Mouse (Mus musculus) neural tube, embryonic 12.5 days (tissue): ENCODE results near the gene Thop1. TPM values are rescaled to one million over a fixed set of nuclear protein-coding genes. Genes with fewer than 3 reads are reported as not detected.
A peak's percentile ranks its signal among the peaks of the same experiment; 100 is the strongest.
"Not testable (repeated sequence)": the region's sequence is repeated elsewhere in the genome, so short reads cannot be mapped to it uniquely, and the experiment has no call there.

ENCODE experiments used
- ATAC-seq: fragments of 200-750 bp; cut with Nextera tagmentation; 2 replicates; pipeline ENCODE4 v1.8.0; 2017; ENCODE audit warnings: low read depth, mild to moderate bottlenecking, moderate TSS enrichment, moderate library complexity; ENCODE audit not compliant: low FRiP score
- H3K27ac ChIP-seq: fragments of 300-500 bp; sonication (generic); 2 replicates; pipeline ENCODE4 v1.5.1; 2016
- H3K27me3 ChIP-seq: fragments of 300-500 bp; sonication (generic); replicated peaks from 2 replicates; pipeline ENCODE4 v1.6.1; 2016; ENCODE audit warnings: mild to moderate bottlenecking
- H3K36me3 ChIP-seq: fragments of 300-500 bp; sonication (generic); 2 replicates; pipeline ENCODE4 v1.6.1; 2016; ENCODE audit warnings: mild to moderate bottlenecking
- H3K4me1 ChIP-seq: fragments of 300-500 bp; sonication (generic); 2 replicates; pipeline ENCODE4 v1.6.1; 2016
- H3K4me2 ChIP-seq: fragments of 300-500 bp; sonication (generic); replicated peaks from 2 replicates; pipeline ENCODE4 v1.6.1; 2016; ENCODE audit warnings: mild to moderate bottlenecking
- H3K4me3 ChIP-seq: fragments of 300-500 bp; sonication (generic); 2 replicates; pipeline ENCODE4 v1.5.1; 2016
- H3K9ac ChIP-seq: fragments of 300-500 bp; sonication (generic); 2 replicates; pipeline ENCODE4 v1.6.1; 2016; ENCODE audit warnings: mild to moderate bottlenecking
- H3K9me3 ChIP-seq: fragments of 300-500 bp; sonication (generic); 2 replicates; pipeline ENCODE4 v1.6.1; 2016; ENCODE audit warnings: mild to moderate bottlenecking
- WGBS: fragments of 180-500 bp; shearing (Covaris S2); methylation state at CpG from one replicate; pipeline ENCODE4 v1.1.7; 2016; 5-methylcytosine and 5-hydroxymethylcytosine counted together
- polyA plus RNA-seq: library from polyadenylated mRNA; unstranded; fragments of >200 nt; fragmentation: Nextera tagmentation; extraction: Ambion mirVana; gene quantifications from 2 replicates; pipeline ENCODE4 v1.2.1, GENCODE M21; 2016

Gene Thop1
- polyA plus RNA-seq, 1 experiment from 2014 or later, result 60.2 TPM

- no peak overlapping the region for H3K27ac ChIP-seq
- H3K27me3 ChIP-seq, result no peaks in the 10 kb centered on the region
- 76% methylated on average over 7 of the region's 7 CpGs for WGBS
- no peak overlapping the region for H3K4me2 ChIP-seq
- H3K36me3 ChIP-seq, result peaks cover 29% of the 10 kb centered on the region
- no peak overlapping the region for H3K4me3 ChIP-seq
- H3K9me3 ChIP-seq, result no peaks in the 10 kb centered on the region
- H3K9ac ChIP-seq, result no peak overlapping the region
- ATAC-seq, result no peak
- H3K4me1 ChIP-seq, result peaks cover 5% of the 10 kb centered on the region; the same call in 1 of the 2 replicates
Observed at GRCm38 (mm10) chr10:81036251-81036650, 33.6 kb upstream of the Thop1 start.

DNA sequence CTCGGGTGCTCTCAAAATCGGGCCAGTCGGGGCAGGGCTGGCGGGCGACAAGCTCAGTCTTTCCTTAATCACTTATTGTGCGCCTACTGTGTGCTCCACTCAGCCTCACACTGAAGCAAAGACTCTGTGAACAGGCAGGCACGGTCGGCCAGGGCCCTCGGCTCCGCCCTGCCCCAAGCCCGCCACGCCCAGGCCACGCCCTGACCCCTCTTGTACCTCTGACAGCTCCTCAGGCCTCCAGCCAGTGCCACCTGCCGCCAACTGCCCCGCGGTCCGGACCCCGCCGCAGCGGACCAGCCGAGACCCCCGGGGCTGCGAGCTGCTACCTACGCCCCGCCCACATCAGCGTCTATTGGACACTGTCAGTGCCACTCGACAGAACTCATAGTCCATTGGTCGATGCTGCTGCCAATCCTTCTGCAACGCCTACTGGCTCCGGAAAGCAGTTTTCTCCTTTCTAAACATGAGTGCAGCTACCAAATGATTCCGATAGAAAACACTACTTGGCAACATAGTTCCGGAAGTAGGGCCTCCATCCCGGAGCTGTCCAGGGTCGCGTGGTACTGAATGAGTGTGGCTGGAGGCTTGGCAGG, 32.8 kb upstream of the Thop1 start, which contains the start of gene Slc39a3:
Gene Slc39a3, minus strand, starts transcription at position 439 of the 593 bp plus-strand sequence.
- H3K9me3 ChIP-seq, result no peaks in the 10 kb centered on the region
- H3K4me2 ChIP-seq, result peak within 1 kb of the TSS; percentile 71
- peak within 1 kb of the TSS; percentile 73 for H3K9ac ChIP-seq
- H3K27me3 ChIP-seq, result no peaks in the 10 kb centered on the region
- H3K4me1 ChIP-seq, result peaks cover 5% of the 10 kb centered on the region; the same call in 1 of the 2 replicates
- WGBS, result 1% methylated on average over 35 of the region's 35 CpGs
- peak within 1 kb of the TSS; percentile 82 for H3K4me3 ChIP-seq
- peak; percentile 99 for ATAC-seq
- H3K27ac ChIP-seq, result no peak within 1 kb of the TSS
- peaks cover 21% of the 10 kb centered on the region for H3K36me3 ChIP-seq

DNA sequence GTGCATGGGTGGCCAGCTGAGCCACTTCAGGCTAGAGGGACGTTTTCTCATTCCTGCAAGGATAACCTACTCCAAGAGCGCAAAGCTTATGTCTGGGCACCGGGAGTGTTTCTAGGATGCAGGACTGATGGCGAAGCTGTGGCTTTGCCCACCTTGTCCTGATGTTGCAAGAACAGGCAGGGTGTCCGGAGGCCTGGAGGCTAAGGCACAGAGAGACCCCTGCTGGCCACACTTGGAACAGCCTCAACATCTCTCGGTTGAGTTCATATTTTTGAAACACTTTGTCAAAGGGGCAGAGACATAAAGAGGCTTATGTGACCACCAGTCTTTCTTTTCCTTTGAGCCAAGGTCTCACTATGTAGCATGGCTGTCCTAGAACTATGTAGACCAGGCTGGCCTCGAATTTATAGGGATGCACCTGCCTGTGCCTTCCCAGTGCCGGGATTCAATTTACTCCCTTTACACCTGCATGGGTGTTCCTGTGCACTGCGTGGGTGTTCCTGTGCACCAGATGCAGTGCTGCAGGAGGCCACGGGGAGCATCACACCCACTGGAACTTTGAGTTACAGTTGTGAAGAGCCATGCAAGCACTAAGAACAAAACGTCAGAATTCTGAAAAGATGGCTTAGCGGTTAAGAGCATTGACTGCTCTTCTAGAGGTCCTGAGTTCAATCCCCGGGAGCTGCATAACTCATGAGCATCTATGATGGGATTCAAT, 28.2 kb upstream of the Thop1 start:
- WGBS, result 36% methylated on average over 13 of the region's 13 CpGs
- H3K27ac ChIP-seq, result no peak overlapping the region
- no peaks in the 10 kb centered on the region for H3K9me3 ChIP-seq
- H3K9ac ChIP-seq, result no peak overlapping the region
- no peak overlapping the region for H3K4me3 ChIP-seq
- no peaks in the 10 kb centered on the region for H3K27me3 ChIP-seq
- no peak for ATAC-seq
- no peaks in the 10 kb centered on the region for H3K4me1 ChIP-seq
- H3K4me2 ChIP-seq, result no peak overlapping the region
- peaks cover 42% of the 10 kb centered on the region for H3K36me3 ChIP-seq

- 94% methylated on average over 14 of the region's 14 CpGs for WGBS
- not testable (repeated sequence) for H3K9ac ChIP-seq, ATAC-seq, H3K4me3 ChIP-seq, H3K27ac ChIP-seq, H3K4me1 ChIP-seq, H3K9me3 ChIP-seq, H3K27me3 ChIP-seq, H3K4me2 ChIP-seq
- H3K36me3 ChIP-seq, result peaks cover 79% of the 10 kb centered on the region
Observed at GRCm38 (mm10) chr10:81045246-81045645, 24.6 kb upstream of the Thop1 start.

DNA sequence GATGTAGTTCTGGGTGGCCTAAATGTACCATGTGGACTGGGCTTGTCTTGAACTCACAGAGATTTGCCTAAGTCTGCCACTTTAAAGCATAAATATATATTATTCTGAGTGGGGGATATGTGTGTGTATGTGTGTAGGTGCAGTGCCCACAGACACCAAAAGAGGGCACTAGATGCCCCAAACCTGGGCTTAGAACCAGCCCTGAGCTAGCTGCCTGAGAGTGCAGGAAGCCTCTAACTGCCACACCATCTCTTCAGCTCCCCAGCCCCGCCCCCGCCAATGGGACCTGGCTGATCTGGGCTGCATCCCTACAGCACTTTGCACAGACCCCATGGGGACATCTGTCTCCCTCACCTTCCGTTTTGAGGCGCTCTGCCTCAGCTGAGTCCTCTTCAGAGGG, 19.2 kb upstream of the Thop1 start:
- H3K9me3 ChIP-seq, result no peaks in the 10 kb centered on the region
- no peak overlapping the region for H3K9ac ChIP-seq
- ATAC-seq, result no peak
- no peak overlapping the region for H3K4me2 ChIP-seq
- H3K4me1 ChIP-seq, result peaks cover 5% of the 10 kb centered on the region; the same call in 1 of the 2 replicates
- WGBS, result 91% methylated on average over 4 of the region's 4 CpGs
- H3K27ac ChIP-seq, result no peak overlapping the region
- H3K4me3 ChIP-seq, result no peak overlapping the region
- H3K27me3 ChIP-seq, result no peaks in the 10 kb centered on the region
- H3K36me3 ChIP-seq, result peaks cover 81% of the 10 kb centered on the region

DNA sequence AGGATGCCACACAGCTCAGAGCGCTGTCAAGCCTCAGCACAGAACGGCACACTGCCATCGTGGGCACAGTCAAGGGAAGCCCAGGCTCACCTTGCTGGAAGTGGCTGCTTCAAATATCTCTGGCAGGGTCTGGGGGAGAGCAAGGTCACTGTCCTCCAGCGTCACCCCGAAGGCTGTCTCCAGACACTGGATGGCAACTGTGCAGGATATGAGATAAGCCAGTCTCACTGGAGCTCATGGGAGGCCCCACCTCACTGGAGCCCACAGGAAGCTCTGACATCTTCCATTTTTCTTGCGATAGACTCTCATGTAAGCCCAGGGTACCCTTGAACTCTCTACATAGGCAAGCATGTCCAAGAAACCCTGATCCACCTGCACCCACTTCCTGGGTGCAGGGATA, 18.7 kb upstream of the Thop1 start:
- ATAC-seq, result no peak
- Histone ChIP-seq H3K36me3 (peaks cover 76% of the 10 kb centered on the region), H3K27me3 (no peaks in the 10 kb centered on the region), H3K4me2 (no peak overlapping the region), H3K27ac (no peak overlapping the region), H3K9ac (no peak overlapping the region), H3K4me1 (peaks cover 6% of the 10 kb centered on the region; the same call in 1 of the 2 replicates), H3K9me3 (no peaks in the 10 kb centered on the region), H3K4me3 (no peak overlapping the region)
- WGBS, result 97% methylated on average over 6 of the region's 6 CpGs

DNA sequence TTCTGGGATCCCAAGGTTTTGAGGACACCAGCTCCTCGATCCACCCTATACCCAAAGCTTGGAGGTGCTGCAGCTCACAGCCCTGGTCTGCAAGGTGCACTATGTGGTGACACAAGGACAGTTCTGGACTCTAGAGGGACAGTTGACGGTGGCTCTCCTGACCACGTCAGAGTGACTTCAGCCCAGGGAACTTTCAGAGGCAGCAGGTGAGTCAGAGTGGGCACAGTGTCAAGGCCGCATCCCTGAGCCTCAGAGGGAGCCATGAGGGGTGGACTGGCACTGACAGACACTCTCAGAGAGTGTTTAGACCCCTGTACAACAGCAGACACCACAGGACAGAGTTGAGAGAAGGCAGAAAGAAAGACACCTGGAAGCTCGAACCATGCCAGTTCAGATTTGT, 17.3 kb upstream of the Thop1 start:
- no peak overlapping the region for H3K4me2 ChIP-seq
- no peak overlapping the region for H3K9ac ChIP-seq
- no peak overlapping the region for H3K27ac ChIP-seq
- 93% methylated on average over 5 of the region's 5 CpGs for WGBS
- H3K36me3 ChIP-seq, result peaks cover 66% of the 10 kb centered on the region
- no peaks in the 10 kb centered on the region for H3K27me3 ChIP-seq
- peaks cover 20% of the 10 kb centered on the region for H3K4me1 ChIP-seq
- no peak overlapping the region for H3K4me3 ChIP-seq
- ATAC-seq, result no peak
- no peaks in the 10 kb centered on the region for H3K9me3 ChIP-seq

DNA sequence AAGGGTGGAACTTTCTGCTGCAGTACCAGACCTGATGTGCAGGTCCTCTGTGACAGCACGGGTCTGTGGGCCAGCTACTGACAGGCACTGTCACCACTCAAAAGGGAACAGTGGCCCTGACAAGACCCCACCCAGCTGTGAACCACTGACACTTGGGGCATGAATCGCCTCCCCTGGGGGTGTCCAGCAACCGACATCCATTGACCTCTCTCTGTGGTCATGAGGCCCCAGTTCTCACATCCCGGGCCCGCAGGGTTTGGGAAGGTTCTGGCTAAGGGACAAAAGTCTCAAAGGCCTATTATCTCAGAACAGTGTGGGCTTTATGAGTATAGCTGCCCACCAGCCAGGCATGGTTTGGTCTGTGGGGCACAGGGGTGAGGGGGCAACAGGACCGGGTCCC, 14.7 kb upstream of the Thop1 start:
- H3K9ac ChIP-seq, result no peak overlapping the region
- no peaks in the 10 kb centered on the region for H3K9me3 ChIP-seq
- H3K27me3 ChIP-seq, result no peaks in the 10 kb centered on the region
- H3K27ac ChIP-seq, result no peak overlapping the region
- 81% methylated on average over 6 of the region's 6 CpGs for WGBS
- no peak for ATAC-seq
- peaks cover 48% of the 10 kb centered on the region for H3K36me3 ChIP-seq
- no peak overlapping the region for H3K4me3 ChIP-seq
- H3K4me1 ChIP-seq, result peaks cover 39% of the 10 kb centered on the region
- no peak overlapping the region for H3K4me2 ChIP-seq

DNA sequence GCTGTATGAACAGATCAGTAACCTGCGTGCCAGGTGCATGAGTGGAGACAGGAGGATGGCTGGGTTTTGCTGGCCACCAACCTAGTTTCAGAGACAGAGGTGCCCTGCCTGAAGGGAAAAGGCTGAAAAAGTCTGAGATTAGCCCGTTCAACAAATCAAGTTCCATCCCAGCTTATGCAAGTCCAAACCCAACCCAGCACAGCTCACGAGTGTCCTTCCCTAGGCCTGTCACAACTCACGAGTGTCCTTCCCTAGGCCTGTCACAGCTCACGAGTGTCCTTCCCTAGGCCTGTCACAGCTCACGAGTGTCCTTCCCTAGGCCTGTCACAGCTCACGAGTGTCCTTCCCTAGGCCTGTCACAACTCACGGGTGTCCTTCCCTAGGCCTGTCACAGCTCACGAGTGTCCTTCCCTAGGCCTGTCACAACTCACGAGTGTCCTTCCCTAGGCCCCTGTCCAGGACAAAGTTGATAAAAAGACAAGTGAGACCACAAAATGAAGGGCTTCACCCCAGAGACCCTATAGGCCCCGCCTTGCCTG, 14.0 kb upstream of the Thop1 start:
- H3K4me2 ChIP-seq, H3K27me3 ChIP-seq, H3K4me3 ChIP-seq, H3K9me3 ChIP-seq, H3K27ac ChIP-seq, ATAC-seq: not testable (repeated sequence)
- 84% methylated on average over 11 of the region's 11 CpGs for WGBS
- peaks cover 41% of the 10 kb centered on the region for H3K36me3 ChIP-seq
- 0 out of 2 replicates have a peak overlapping the region, but pooled peaks have one; percentile 17 for H3K9ac ChIP-seq
- peaks cover 39% of the 10 kb centered on the region for H3K4me1 ChIP-seq

GRCm38 (mm10) chr10:81057406-81058130, 12.3 kb upstream of the Thop1 start:
- Histone ChIP-seq H3K4me1 (peaks cover 39% of the 10 kb centered on the region), H3K27me3 (no peaks in the 10 kb centered on the region), H3K36me3 (peaks cover 24% of the 10 kb centered on the region), H3K4me2 (no peak overlapping the region), H3K9ac (0 out of 2 replicates have a peak overlapping the region, but pooled peaks have one; percentile 38), H3K27ac (no peak overlapping the region), H3K4me3 (no peak overlapping the region), H3K9me3 (no peaks in the 10 kb centered on the region)
- no peak for ATAC-seq
- WGBS, result 95% methylated on average over 23 of the region's 23 CpGs

DNA sequence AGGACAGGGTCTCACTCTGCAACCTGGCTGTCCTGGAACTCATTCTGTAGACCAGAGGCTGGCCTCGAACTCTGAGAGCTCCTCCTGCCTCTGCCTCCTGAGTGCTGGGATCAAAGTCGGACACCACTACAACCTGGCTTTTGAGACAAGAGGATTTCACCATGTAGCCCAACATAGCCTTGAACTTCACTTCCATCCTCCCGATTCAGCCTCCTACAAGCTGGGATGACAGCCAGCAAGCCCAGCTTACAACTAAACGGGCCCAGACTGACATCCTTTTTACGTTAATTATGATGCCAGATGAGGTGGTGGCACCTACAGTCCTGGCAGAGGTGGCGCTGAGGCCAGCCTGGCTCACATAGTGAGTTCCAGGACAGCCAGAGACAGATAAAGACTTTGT, 10.9 kb upstream of the Thop1 start:
- ATAC-seq, result no peak
- WGBS, result 91% methylated on average over 6 of the region's 6 CpGs
- Histone ChIP-seq H3K27ac (no peak overlapping the region), H3K9me3 (no peaks in the 10 kb centered on the region), H3K4me3 (no peak overlapping the region), H3K4me1 (peaks cover 39% of the 10 kb centered on the region), H3K4me2 (peak overlapping the region; percentile 80), H3K36me3 (peaks cover 22% of the 10 kb centered on the region), H3K27me3 (no peaks in the 10 kb centered on the region), H3K9ac (0 out of 2 replicates have a peak overlapping the region, but pooled peaks have one; percentile 78)
